Mouse (Mus musculus): ENCODE measurements around the gene Arhgap24. TPM values are rescaled to one million over a fixed set of nuclear protein-coding genes. Genes with fewer than 3 reads are reported as not detected.

Gene Arhgap24
- polyA plus RNA-seq, 1 experiment from 2014 or later: 3.2 TPM

GRCm38 (mm10) chr5:102767822-102768221 is 286.6 kb downstream of the Arhgap24 start:
- H3K9me3 ChIP-seq (ENCODE audit: low read length): no peaks in the 10 kb centered on the region
- no peak overlapping the region for H3K9ac ChIP-seq (replicated peaks)
- no peak overlapping the region for H3K4me2 ChIP-seq (ENCODE audit: low read depth, low read length)
- H3K4me1 ChIP-seq (ENCODE audit: insufficient read depth): no peaks in the 10 kb centered on the region; the same call in 1 of the 2 replicates
- no peak for DNase-seq
- H3K4me3 ChIP-seq (ENCODE audit: low read depth, low read length): no peak overlapping the region
- no peak for TF ChIP-seq CTCF (IDR thresholded peaks at IDR 0.05; ENCODE audit: low read depth)
- TF ChIP-seq EP300 (IDR thresholded peaks at IDR 0.05; ENCODE audit: low read depth): no peak
- ATAC-seq: no peak
- 69% methylated on average over 7 of the region's 7 CpGs for WGBS (ENCODE audit: insufficient replicate concordance)
- no peak overlapping the region for H3K27ac ChIP-seq (ENCODE audit: low read depth)
- H3K36me3 ChIP-seq (replicated peaks; ENCODE audit: insufficient read depth, low read length): no peaks in the 10 kb centered on the region
- H3K27me3 ChIP-seq (ENCODE audit: insufficient read depth, low read length): no peaks in the 10 kb centered on the region

DNA sequence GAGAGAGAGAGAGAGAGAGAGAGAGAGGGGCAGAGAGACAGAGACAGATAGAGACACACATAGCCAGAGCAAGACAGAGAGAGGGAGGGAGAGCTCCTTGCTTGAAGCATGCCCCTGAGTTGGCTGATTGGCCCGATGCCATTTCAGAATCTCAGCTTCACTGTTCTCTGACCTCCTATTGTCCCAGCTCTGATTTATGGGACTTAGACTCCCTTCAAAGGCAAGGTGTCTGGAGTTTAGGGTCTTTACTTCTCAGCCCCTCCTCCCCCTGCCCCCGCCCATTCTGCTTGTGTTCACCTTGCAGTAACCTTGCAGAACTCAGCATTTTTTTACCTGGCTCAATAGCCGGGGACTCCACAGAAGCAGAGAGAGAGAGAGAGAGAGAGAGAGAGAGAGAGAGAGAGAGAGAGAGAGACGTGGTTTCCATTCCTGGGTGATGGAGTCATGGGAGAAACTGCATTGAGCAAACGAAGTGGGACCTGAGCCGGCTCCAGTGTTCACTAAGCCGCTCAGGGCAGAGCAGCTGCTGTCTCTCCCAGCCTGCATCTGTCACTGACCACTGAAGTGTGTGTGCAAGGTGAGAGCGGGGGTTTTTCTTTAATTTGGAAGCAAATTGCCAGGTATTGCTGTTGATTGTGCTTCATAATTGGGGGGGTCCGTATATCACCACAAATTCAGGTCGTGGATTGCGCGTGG is 287.3 kb downstream of the Arhgap24 start:
- no peak overlapping the region for H3K4me2 ChIP-seq (ENCODE audit: low read depth, low read length)
- WGBS (ENCODE audit: insufficient replicate concordance): 54% methylated on average over 12 of the region's 12 CpGs
- H3K36me3 ChIP-seq (replicated peaks; ENCODE audit: insufficient read depth, low read length): no peaks in the 10 kb centered on the region
- TF ChIP-seq CTCF (IDR thresholded peaks at IDR 0.05; ENCODE audit: low read depth): no peak
- TF ChIP-seq EP300 (IDR thresholded peaks at IDR 0.05; ENCODE audit: low read depth): no peak
- H3K9me3 ChIP-seq (ENCODE audit: low read length): no peaks in the 10 kb centered on the region
- H3K4me3 ChIP-seq (ENCODE audit: low read depth, low read length): no peak overlapping the region
- ATAC-seq (no peak), DNase-seq (no peak)
- H3K9ac ChIP-seq (replicated peaks): no peak overlapping the region
- H3K4me1 ChIP-seq (ENCODE audit: insufficient read depth): no peaks in the 10 kb centered on the region; the same call in 1 of the 2 replicates
- no peaks in the 10 kb centered on the region for H3K27me3 ChIP-seq (ENCODE audit: insufficient read depth, low read length)
- no peak overlapping the region for H3K27ac ChIP-seq (ENCODE audit: low read depth)

DNA sequence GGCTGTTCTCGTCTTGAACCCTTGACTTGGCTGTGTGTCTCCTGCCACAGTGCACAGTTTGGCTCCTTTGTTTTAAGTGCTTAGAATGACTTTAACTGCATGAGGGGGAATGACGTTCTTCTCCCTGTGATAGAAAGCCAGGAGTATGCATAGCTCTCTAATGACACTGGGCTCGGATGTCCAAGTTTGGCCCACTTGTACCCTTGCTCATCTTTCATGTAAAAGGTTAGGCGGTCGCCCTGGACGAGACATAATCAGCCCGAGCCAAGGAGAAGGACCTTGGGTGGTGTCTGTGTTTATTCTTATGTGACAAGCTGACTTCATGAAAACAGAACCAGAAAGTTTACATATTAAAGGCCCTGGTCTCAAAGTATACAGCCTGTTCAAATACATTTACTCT is 289.4 kb downstream of the Arhgap24 start:
- no peaks in the 10 kb centered on the region; the same call in 1 of the 2 replicates for H3K4me1 ChIP-seq (ENCODE audit: insufficient read depth)
- H3K4me3 ChIP-seq (ENCODE audit: low read depth, low read length): no peak overlapping the region
- no peak for ATAC-seq
- no peak for DNase-seq
- no peak overlapping the region for H3K4me2 ChIP-seq (ENCODE audit: low read depth, low read length)
- H3K36me3 ChIP-seq (replicated peaks; ENCODE audit: insufficient read depth, low read length): no peaks in the 10 kb centered on the region
- no peak for TF ChIP-seq CTCF (IDR thresholded peaks at IDR 0.05; ENCODE audit: low read depth)
- TF ChIP-seq EP300 (IDR thresholded peaks at IDR 0.05; ENCODE audit: low read depth): no peak
- 63% methylated on average over 7 of the region's 7 CpGs for WGBS (ENCODE audit: insufficient replicate concordance)
- no peaks in the 10 kb centered on the region for H3K9me3 ChIP-seq (ENCODE audit: low read length)
- no peaks in the 10 kb centered on the region for H3K27me3 ChIP-seq (ENCODE audit: insufficient read depth, low read length)
- H3K9ac ChIP-seq (replicated peaks): no peak overlapping the region
- no peak overlapping the region for H3K27ac ChIP-seq (ENCODE audit: low read depth)

GRCm38 (mm10) chr5:102774500-102774899 is 293.3 kb downstream of the Arhgap24 start:
- no peaks in the 10 kb centered on the region for H3K36me3 ChIP-seq (replicated peaks; ENCODE audit: insufficient read depth, low read length)
- 71% methylated on average over 4 of the region's 4 CpGs for WGBS (ENCODE audit: insufficient replicate concordance)

DNA sequence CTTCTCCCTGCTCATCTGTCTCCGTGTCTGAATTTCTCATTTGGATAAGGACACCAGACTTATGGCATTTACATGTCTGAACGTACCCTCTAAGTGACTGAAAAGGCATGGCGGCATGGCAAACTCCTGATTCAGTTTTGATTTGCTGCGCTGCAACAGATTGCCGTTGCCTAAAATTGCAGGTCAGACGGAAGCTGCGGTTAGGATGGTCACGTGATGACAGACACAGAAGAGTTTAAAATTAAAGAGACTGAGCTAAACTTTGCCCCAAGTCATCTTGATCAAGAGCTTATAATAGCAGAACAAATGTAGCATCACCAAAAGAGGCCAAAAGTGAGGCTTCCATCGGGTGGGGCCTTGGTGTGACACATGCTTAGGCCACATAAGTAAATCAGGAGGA is 296.1 kb downstream of the Arhgap24 start:
- ATAC-seq (no peak), DNase-seq (no peak)
- no peak for TF ChIP-seq EP300 (IDR thresholded peaks at IDR 0.05; ENCODE audit: low read depth)
- no peak for TF ChIP-seq CTCF (IDR thresholded peaks at IDR 0.05; ENCODE audit: low read depth)
- no peaks in the 10 kb centered on the region for H3K4me1 ChIP-seq (ENCODE audit: insufficient read depth)
- no peak overlapping the region for H3K9ac ChIP-seq (replicated peaks)
- H3K36me3 ChIP-seq (replicated peaks; ENCODE audit: insufficient read depth, low read length): no peaks in the 10 kb centered on the region
- H3K9me3 ChIP-seq (ENCODE audit: low read length): no peaks in the 10 kb centered on the region
- H3K27ac ChIP-seq (ENCODE audit: low read depth): no peak overlapping the region
- H3K27me3 ChIP-seq (ENCODE audit: insufficient read depth, low read length): no peaks in the 10 kb centered on the region
- no peak overlapping the region for H3K4me2 ChIP-seq (ENCODE audit: low read depth, low read length)
- H3K4me3 ChIP-seq (ENCODE audit: low read depth, low read length): no peak overlapping the region
- WGBS (ENCODE audit: insufficient replicate concordance): 77% methylated on average over 9 of the region's 9 CpGs

More at GRCm38 (mm10) chr5:102774500-102774899, 293.3 kb downstream of the Arhgap24 start:
- no peak overlapping the region for H3K9ac ChIP-seq (replicated peaks)
- H3K27ac ChIP-seq (ENCODE audit: low read depth): no peak overlapping the region
- H3K4me1 ChIP-seq (ENCODE audit: insufficient read depth): no peaks in the 10 kb centered on the region; the same call in 1 of the 2 replicates
- TF ChIP-seq EP300 (IDR thresholded peaks at IDR 0.05; ENCODE audit: low read depth): no peak
- no peak for TF ChIP-seq CTCF (IDR thresholded peaks at IDR 0.05; ENCODE audit: low read depth)
- H3K9me3 ChIP-seq (ENCODE audit: low read length): no peaks in the 10 kb centered on the region
- H3K27me3 ChIP-seq (ENCODE audit: insufficient read depth, low read length): no peaks in the 10 kb centered on the region
- H3K4me3 ChIP-seq (ENCODE audit: low read depth, low read length): no peak overlapping the region
- DNase-seq (no peak), ATAC-seq (no peak)
- H3K4me2 ChIP-seq (ENCODE audit: low read depth, low read length): no peak overlapping the region

DNA sequence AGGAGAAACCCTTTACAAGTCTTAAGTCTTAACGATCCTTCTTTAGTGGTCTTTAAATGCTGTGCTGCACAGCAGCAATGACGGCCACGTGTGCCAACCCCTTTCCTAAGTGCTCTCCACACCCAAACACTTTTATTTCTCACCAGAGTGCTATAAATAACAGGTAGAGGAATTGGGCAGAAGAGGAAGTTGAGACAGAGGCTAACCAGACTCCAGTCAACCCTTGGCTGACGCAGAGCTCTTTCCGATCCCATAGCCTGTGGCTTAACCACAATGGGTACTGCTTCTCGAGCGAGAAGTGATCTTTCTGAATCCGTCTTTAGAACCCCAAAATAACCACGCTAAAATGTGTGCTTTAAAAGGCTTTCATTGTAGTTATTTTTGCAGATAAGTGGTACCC is 296.7 kb downstream of the Arhgap24 start:
- no peaks in the 10 kb centered on the region for H3K9me3 ChIP-seq (ENCODE audit: low read length)
- no peaks in the 10 kb centered on the region for H3K4me1 ChIP-seq (ENCODE audit: insufficient read depth)
- ATAC-seq (no peak), DNase-seq (no peak)
- no peaks in the 10 kb centered on the region for H3K27me3 ChIP-seq (ENCODE audit: insufficient read depth, low read length)
- no peak overlapping the region for H3K4me3 ChIP-seq (ENCODE audit: low read depth, low read length)
- no peak overlapping the region for H3K4me2 ChIP-seq (ENCODE audit: low read depth, low read length)
- H3K27ac ChIP-seq (ENCODE audit: low read depth): no peak overlapping the region
- TF ChIP-seq EP300 (IDR thresholded peaks at IDR 0.05; ENCODE audit: low read depth): no peak
- no peak for TF ChIP-seq CTCF (IDR thresholded peaks at IDR 0.05; ENCODE audit: low read depth)
- H3K9ac ChIP-seq (replicated peaks): no peak overlapping the region
- WGBS (ENCODE audit: insufficient replicate concordance): 26% methylated on average over 9 of the region's 9 CpGs
- no peaks in the 10 kb centered on the region for H3K36me3 ChIP-seq (replicated peaks; ENCODE audit: insufficient read depth, low read length)

Data from liver, postnatal 0 days (tissue).